Mouse (Mus musculus): ENCODE results near the gene Grin2b.

Gene Grin2b

DNA sequence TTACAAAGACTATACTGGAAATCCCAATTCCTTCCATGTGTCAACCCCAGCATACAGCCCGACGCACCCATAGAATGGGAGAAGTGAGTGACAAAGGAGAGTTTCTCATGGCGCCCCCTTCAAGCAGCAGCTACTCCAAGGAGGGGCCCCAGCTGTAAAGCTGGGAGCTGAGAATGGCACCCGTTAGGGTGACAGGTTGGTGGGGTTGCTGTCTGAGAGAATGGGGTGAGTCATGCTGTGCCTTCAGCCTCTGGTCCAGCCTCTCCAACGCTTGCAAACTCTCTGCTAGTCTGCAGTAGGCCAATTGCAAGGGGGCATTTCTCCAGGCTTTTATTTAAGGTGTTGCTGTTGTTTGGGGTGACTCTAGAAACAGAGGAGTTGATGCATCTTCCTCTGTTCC, 73.1 kb downstream of the Grin2b start:
- DNase-seq (ENCODE audit: low spot score): no peak

DNA sequence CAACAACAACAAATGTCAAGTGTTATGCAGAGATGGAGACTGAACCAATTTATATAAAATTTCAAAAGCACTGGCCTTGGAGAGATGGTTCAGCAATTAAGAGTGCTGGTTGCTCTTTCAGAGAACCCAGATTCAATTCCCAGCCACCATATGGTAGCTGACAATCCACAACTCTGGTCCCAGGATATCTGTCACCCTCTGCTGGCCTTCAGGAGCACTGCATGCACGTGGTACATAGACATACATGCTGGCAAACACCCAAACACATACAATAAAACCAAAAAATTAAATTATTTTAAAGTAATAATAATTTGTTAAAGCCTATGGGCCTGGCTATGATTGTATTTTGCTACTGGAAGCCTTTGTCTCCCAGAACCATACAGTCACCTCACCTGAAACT, 77.0 kb downstream of the Grin2b start:
- peak; percentile 35 for DNase-seq (ENCODE audit: low spot score)

DNA sequence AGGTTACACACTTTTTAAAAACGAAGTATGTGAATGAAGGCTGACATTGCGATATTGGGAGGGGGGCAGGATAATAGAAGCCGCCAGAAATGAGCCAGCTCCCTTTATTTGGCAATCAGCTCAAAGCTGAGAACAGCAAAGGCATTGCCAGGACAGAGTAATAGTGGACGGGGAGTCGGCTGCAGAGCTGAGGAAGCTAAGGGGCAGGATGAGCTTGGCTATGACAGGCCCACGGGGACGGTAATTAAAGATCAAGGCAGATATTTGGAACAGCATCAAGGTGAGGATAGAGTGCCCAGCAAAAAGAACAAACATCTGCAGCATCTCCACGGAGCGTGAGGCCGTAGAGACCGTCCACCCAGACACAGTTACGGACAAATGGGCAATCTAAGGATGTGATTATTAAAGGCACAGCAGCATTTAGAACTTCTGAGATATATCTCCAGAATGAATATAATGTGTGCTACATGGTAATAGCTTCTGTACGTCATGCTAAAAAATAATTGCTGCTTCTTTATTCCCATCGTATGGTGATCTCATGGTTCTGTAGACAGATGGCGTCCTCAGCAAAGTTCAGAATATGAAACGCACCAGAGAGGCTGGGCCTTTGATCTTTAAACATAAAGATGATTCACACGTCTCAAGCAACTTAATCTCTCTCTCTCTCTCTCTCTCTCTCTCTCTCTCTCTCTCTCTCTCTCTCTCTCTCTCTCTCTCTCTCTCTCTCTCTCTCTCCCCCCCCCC, 93.1 kb downstream of the Grin2b start:
- no peak for DNase-seq (ENCODE audit: low spot score)

GRCm38 (mm10) chr6:136072326-136073054, 100.8 kb downstream of the Grin2b start:
- no peak for DNase-seq (ENCODE audit: low spot score)

DNA sequence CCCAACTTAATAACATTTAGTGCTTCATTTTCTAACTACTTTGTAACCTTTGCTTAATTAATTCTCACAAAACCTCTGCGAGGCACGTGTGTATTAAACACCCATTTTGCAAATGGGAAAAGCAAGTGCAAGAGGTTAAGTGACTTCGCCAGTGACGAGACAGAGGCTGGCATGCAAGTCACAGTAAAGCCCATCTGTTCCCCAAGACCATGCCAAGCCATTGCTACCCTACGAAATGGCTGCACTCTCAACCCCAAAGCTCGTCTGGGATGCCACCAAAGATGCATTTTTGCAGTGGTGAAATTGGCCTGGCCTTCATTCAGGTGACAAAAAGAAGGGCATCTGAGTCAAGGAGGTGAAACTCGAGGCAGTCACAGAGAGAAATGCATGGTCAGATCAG, 103.2 kb downstream of the Grin2b start:
- no peak for DNase-seq (ENCODE audit: low spot score)

DNA sequence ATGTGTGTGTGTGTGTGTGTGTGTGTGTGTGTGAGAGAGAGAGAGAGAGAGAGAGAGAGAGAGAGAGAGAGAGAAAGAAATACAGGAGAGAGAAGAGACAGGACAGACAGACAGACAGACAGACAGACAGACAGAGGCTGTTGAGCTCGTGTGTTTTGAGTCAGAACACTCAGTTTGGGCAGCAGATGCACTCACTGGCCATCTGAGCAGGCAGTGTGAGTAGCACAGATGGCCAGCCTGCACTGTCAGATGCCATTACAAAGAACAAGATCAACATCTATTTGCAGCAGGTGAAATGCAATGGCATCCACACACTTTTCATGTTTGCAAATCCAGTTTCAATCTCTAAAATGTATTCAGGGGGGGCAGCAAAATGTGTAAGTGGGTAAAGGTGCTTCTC, 120.0 kb downstream of the Grin2b start:
- DNase-seq (ENCODE audit: low spot score): no peak

DNA sequence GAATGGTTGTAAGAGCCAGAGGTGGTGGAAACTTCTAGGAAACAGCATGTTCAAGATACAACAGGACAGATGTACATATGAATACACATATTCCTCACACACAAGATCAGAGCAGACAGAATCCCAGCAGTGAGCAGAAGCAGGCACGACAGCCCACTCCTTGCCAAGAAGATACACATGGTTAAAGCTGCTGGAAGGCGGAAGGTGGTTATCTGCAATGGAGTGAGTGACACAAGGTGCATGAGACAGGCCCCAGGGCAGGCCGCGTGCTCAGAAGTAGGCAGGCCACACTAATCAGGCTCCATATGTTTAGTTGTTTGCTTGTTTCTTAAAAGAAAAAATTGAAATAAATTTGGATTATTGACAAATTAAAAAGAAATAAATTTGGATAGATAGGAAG, 123.0 kb downstream of the Grin2b start:
- DNase-seq (ENCODE audit: low spot score): no peak

GRCm38 (mm10) chr6:136048084-136048483, 125.2 kb downstream of the Grin2b start:
- DNase-seq (ENCODE audit: low spot score): no peak

- no peak for DNase-seq (ENCODE audit: low spot score)
These were observed 127.2 kb downstream of the Grin2b start for GRCm38 (mm10) chr6:136046091-136046490.

DNA sequence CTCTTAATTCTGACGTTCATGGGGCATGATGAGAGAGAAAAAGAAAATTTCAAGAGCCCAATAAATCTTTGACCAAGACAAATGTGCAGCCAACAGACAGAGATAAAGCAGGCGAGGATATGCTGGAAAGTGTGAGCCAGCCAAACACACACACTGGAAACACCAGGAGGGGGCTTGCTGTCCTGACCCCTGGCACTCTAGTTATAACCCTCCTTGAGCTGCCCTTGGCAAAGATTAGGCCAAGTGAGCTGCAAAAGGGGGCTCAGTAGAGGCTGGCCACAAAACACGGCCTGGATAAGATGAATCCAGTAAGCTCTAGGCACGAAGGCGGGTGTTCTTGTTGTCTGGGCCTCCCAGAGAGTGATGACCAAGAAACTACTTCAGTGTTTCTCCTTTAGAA, 128.8 kb downstream of the Grin2b start:
- no peak for DNase-seq (ENCODE audit: low spot score)

DNA sequence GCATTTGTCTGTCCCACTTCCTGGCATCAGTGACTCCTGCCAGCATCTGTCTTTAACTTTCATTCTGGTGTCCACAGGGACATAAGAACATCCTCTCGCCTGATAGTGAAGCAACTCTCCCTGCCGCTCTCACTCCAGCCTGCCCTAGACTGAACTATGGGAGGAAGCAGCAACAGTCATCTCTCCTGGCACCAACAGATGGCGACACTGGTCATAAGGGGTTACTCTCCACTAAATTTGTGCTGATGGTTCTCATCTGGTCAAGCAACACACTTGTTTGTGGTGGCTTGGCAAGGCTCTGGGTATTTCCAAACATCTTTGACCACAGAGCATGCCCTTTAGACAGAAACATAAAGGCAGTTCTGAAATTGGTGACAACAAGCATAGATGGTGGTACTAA, 130.9 kb downstream of the Grin2b start:
- DNase-seq (ENCODE audit: low spot score): no peak

GRCm38 (mm10) chr6:136041821-136042220, 131.5 kb downstream of the Grin2b start:
- DNase-seq (ENCODE audit: low spot score): no peak

DNA sequence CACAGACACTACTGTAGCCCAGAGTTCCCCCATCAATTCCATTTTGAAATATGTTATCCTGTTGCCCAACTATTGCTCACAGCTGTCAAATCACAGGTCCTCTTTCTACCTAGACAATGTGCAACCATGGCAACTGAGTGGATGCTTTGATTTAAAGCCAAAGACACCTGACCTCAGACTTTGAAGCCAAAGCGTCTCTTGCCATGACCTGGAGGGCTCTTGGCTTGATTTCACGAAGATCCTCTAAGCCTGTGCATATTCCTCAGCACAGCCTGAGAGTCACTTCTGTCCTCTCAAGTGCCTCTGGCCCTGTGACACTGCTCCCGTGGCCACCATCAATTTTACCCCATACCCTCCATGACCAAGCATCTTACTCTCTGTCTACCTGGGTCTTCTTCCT, 132.4 kb downstream of the Grin2b start:
- no peak for DNase-seq (ENCODE audit: low spot score)

GRCm38 (mm10) chr6:136029235-136029939, 143.9 kb downstream of the Grin2b start:
- no peak for DNase-seq (ENCODE audit: low spot score)

- DNase-seq (ENCODE audit: low spot score): no peak
These were observed 146.4 kb downstream of the Grin2b start for GRCm38 (mm10) chr6:136026936-136027335.

GRCm38 (mm10) chr6:136025801-136026200, 147.5 kb downstream of the Grin2b start:
- DNase-seq (ENCODE audit: low spot score): no peak

- DNase-seq (ENCODE audit: low spot score): no peak
These were observed 152.9 kb downstream of the Grin2b start for GRCm38 (mm10) chr6:136020460-136020859.

- no peak for DNase-seq (ENCODE audit: low spot score)
These were observed 154.3 kb downstream of the Grin2b start for GRCm38 (mm10) chr6:136018962-136019361.

DNA sequence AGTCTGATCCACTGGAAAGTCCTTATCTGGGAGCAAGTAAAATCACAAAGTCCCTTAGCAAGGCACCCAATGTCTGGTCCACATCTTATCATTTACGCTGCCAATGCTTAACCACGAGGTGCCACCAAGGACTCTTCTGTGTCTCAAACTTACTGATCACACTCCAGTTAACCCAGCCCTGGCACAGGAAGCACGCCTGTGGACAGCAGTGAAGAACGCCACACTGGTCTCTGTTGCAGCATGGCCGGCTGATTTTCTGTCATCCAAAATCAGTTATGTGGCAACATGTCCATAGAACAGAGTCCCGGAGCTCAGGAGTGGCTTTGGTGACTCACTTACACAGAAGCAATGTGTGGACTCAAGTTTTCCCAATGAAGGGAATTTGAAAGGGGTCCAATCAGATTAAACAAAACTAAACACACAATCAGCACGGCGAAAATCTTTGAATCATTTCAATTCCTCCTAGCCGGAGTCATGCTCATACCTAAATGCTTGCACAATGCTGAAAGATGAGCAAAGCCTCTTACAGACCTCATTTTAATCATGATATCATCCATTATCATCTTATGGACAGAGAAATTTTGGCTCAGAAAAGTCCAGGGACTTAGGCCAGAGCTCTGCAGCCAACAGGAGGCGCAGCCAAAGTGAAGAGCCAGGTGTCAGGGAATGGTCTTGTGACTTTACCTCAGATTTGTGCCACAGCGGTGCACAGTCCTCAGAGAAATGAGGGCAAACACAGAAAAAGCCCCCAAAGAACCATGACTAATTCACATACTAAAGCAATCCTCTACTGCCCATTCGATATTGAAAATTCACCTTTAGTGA, 159.5 kb downstream of the Grin2b start:
- DNase-seq (ENCODE audit: low spot score): no peak

DNA sequence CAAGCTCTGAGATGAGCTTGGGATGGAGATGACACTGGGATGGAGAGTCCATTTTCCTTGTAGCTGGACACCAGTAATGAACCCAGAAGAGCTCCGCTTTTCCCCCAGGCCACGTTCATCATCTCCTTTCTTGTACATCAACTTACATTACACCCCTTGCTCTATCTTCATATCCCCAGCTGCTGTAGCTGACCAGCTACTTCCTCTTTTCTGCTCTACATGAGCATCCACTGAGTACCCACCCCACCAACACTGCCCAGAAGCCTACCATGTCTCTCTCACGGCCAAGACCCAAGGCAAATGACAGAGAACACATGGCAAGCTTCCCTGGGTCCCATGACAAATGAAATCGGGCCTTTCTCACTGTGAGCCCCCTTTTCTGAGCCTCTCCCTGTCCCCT, 161.8 kb downstream of the Grin2b start:
- DNase-seq (ENCODE audit: low spot score): no peak

GRCm38 (mm10) chr6:136011038-136011311, 162.3 kb downstream of the Grin2b start:
- no peak for DNase-seq (ENCODE audit: low spot score)

GRCm38 (mm10) chr6:136010290-136011037, 162.8 kb downstream of the Grin2b start:
- DNase-seq (ENCODE audit: low spot score): peak; percentile 20

All from retina, embryonic 14.5 days (tissue).